Mouse (Mus musculus) thymus, adult 2 months (tissue): ENCODE measurements at regions not wholly inside any gene's neighbourhood (a gene's known extent, or its start where the extent isn't known, plus 50 kb on each side); places are given as distances from the start of the nearest gene placed in this dataset.

Source experiments
- DNase-seq: peaks from one replicate; pipeline ENCODE4 v3.0.0; 2021
- H3K27ac ChIP-seq: fragments of 200-500 bp; 2 replicates; pipeline ENCODE4 v1.5.1; 2012; ENCODE audit warnings: low read length, control low read depth; ENCODE audit not compliant: control insufficient read depth, insufficient read depth
- H3K27me3 ChIP-seq: fragments of 200-500 bp; 2 replicates; pipeline ENCODE4 v1.6.1; 2012; ENCODE audit warnings: mild to moderate bottlenecking, low read length, moderate library complexity, mixed read lengths; ENCODE audit not compliant: control insufficient read depth, insufficient read depth
- H3K36me3 ChIP-seq: fragments of 200-500 bp; 2 replicates; pipeline ENCODE4 v1.6.1; 2012; ENCODE audit warnings: mild to moderate bottlenecking, low read length, moderate library complexity; ENCODE audit not compliant: control insufficient read depth, insufficient read depth
- H3K4me1 ChIP-seq: fragments of 200-500 bp; replicated peaks from 2 replicates; pipeline ENCODE4 v1.6.1; 2012; ENCODE audit warnings: low read length; ENCODE audit not compliant: control insufficient read depth, insufficient read depth
- H3K4me3 ChIP-seq: fragments of 200-500 bp; 2 replicates; pipeline ENCODE4 v1.5.1; 2012; ENCODE audit warnings: mild to moderate bottlenecking, low read length, control low read depth, moderate library complexity; ENCODE audit not compliant: control insufficient read depth, insufficient read depth
- CTCF ChIP-seq: fragments of 200-500 bp; IDR thresholded peaks from 2 replicates; pipeline ENCODE4 v1.5.1; 2012; ENCODE audit warnings: mild to moderate bottlenecking, control low read depth, low read length, moderate library complexity, borderline replicate concordance; ENCODE audit not compliant: control insufficient read depth, poor library complexity, insufficient read depth; ENCODE audit errors: extremely low read depth
- POLR2A ChIP-seq: fragments of 200-500 bp; IDR thresholded peaks from 2 replicates; pipeline ENCODE4 v1.6.1; 2012; ENCODE audit warnings: mild to moderate bottlenecking, low read length, control low read depth, moderate library complexity; ENCODE audit not compliant: control insufficient read depth, poor library complexity, insufficient read depth; ENCODE audit errors: extremely low read depth
- WGBS: fragments of 180-500 bp; shearing (Covaris S2); methylation state at CpG from one replicate; pipeline ENCODE4 v1.1.7; 2018; 5-methylcytosine and 5-hydroxymethylcytosine counted together

DNA sequence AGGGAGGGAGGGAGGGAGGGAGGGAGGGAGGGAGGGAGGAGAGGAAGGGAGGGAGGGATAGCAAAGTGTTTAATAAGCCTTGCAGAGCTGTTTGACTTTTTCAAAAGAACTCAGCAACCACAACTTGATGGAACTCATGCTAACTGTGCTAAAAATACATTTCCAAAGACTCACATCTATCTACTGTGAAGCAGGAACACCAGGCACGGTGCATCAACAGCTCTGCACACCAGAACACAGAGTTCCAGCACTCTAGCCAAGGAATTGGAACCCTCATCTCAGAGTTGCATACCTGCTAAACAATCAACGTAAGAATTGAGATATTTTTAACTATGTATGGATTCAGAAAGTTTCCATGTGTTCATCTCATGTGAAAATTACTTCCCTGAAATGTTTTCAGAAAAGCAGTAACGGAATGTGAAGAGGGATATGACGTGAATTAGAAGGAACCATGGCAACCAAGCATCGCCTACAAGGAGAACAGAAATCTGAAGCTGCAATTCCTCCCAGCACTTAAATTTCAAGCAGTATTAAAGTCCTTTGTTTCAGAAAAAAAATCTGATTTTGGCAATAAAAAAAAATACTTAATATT, 256.3 kb downstream of the Ube2cbp start:
- WGBS, result 79% methylated on average over 5 of the region's 5 CpGs
- Histone ChIP-seq H3K27me3 (no peaks in the 10 kb centered on the region), H3K4me1 (no peaks in the 10 kb centered on the region), H3K36me3 (no peaks in the 10 kb centered on the region), H3K4me3 (no peak overlapping the region), H3K27ac (no peak overlapping the region)
- no peak for TF ChIP-seq POLR2A
- no peak for TF ChIP-seq CTCF
- DNase-seq, result no peak

DNA sequence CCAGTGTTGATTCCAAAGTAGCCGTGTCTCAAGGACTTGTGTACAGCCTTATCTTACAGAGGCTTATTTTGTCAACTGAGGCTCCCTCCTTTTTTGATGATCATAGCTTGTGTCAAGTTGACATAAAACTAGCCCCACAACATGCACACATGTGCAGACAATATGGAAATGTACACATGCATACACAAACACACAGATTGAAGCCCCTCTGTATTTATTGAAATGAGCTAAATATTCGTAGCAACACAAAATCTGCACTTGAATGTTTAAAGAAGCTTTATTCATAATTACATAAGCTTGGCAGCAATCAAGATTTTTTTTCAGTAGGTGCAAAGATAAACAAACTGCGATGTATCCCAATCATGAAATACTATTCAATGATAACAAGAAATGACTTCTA, 253.5 kb downstream of the Ube2cbp start:
- no peak for DNase-seq
- Histone ChIP-seq H3K4me3 (no peak overlapping the region), H3K36me3 (no peaks in the 10 kb centered on the region), H3K27me3 (no peaks in the 10 kb centered on the region), H3K27ac (no peak overlapping the region), H3K4me1 (no peaks in the 10 kb centered on the region)
- TF ChIP-seq POLR2A (no peak), CTCF (no peak)
- WGBS, result 95% methylated on average over 3 of the region's 3 CpGs

DNA sequence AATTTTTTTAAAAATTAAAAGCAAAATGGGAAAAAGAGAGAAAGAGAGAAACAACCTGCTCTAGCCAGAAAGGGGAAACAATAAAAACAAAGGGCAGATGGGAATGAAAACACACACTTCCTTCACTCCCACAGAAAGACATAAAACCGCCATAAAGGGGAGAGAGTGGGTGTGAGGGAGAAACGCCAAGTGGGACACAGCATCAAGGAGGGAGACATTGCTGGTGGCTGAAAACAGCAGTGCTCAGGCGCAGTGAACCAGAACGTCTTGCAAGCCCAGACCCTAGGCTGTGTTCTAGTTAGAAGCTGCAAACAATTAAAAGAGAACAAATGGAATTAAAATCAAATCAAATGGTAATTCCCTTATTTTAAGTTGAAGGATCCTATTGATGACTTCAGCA, 245.1 kb downstream of the Ube2cbp start:
- H3K4me1 ChIP-seq, result no peaks in the 10 kb centered on the region
- H3K27me3 ChIP-seq, result no peaks in the 10 kb centered on the region
- 89% methylated on average over 4 of the region's 4 CpGs for WGBS
- DNase-seq, result no peak
- H3K36me3 ChIP-seq, result no peaks in the 10 kb centered on the region
- H3K27ac ChIP-seq, result no peak overlapping the region
- H3K4me3 ChIP-seq, result no peak overlapping the region
- TF ChIP-seq CTCF (no peak), POLR2A (no peak)

DNA sequence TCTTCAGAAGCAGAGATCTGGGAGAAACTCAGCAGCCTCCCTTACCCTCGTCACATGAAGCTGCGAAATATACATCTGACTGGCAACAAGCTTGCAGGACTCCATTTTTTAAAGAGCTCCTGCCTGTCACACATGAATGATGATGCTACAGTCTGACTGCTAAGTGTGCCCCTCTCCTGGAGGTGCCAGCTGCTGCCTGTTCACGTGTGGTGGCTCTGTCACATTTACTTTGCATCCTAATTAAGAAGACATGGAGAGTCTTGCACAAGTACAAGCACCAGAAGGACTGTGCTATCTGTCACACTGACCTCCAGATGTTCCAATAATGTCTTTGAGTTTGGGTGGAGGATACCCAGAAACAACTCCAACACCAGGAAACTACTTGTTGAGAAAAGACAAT, 240.2 kb downstream of the Ube2cbp start:
- Histone ChIP-seq H3K4me3 (no peak overlapping the region), H3K27me3 (no peaks in the 10 kb centered on the region), H3K36me3 (no peaks in the 10 kb centered on the region), H3K4me1 (no peaks in the 10 kb centered on the region), H3K27ac (no peak overlapping the region)
- TF ChIP-seq POLR2A (no peak), CTCF (no peak)
- DNase-seq, result no peak
- WGBS, result 82% methylated on average over 3 of the region's 3 CpGs

DNA sequence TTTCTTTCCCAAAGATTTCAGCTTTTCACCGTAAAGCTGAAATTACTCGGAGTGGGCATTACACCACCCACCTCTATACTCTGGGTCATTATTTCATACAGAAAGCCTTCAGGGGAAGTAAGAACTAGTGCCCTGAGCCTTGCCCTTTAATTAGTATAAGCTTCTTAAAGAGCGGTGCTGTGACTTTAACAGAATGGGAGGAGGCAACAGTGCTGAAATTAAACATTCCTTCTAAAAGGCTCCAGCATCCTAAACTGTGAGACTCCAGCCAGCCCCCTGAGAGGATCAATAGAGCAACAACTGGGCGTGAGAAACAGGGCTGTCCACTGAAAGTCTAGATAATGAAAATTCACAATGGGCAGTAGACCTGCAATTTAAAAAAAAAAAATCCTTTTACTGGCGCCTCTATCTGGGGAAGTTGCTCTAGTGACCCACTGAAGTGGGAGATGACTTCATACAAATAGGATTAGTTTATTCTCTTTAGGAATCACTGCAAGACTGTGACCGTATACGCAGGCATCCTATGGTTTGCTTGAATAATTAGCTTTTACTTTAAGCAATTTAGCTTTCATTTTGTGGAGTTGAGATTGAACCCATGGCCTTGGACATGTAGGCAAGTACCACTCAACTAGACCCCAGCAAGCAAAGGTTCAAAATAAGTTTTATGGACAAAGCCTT, 233.9 kb downstream of the Ube2cbp start:
- Histone ChIP-seq H3K36me3 (no peaks in the 10 kb centered on the region), H3K27me3 (no peaks in the 10 kb centered on the region), H3K4me1 (no peaks in the 10 kb centered on the region), H3K4me3 (no peak overlapping the region), H3K27ac (no peak overlapping the region)
- no peak for TF ChIP-seq CTCF
- no peak for TF ChIP-seq POLR2A
- no peak for DNase-seq
- 88% methylated on average over 7 of the region's 7 CpGs for WGBS

DNA sequence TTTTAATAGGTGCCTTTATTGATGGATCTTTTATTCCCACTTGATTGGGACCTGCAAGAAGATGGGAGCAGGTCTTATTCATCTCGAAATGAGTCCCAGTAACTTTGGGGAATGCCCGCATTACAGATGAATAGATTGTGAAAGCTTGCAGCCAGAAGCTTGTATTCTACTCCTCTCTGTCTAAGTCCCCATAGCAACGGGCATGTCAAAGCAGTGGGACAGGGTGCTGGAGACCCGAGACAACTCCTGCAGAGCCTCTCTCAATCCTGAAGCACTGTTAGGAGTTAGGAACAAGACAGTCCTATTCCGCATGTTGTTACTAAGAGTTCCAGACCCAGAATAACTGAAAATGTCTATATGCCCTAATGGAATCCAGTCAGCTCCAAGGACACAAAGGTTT, 233.1 kb downstream of the Ube2cbp start:
- DNase-seq, result no peak
- H3K4me3 ChIP-seq, result no peak overlapping the region
- TF ChIP-seq CTCF (no peak), POLR2A (no peak)
- H3K27ac ChIP-seq, result no peak overlapping the region
- H3K4me1 ChIP-seq, result no peaks in the 10 kb centered on the region
- no peaks in the 10 kb centered on the region for H3K27me3 ChIP-seq
- no peaks in the 10 kb centered on the region for H3K36me3 ChIP-seq
- 92% methylated on average over 5 of the region's 5 CpGs for WGBS
